Mouse (Mus musculus) olfactory bulb, adult 2 months (tissue): Measurements from ENCODE around the gene Hpf1.

Experiments used
- CTCF ChIP-seq: fragments of 200-500 bp; IDR thresholded peaks from 2 replicates; pipeline ENCODE4 v1.5.1; 2012; ENCODE audit warnings: low read depth, mild to moderate bottlenecking, low read length, moderate library complexity; ENCODE audit not compliant: insufficient read depth
- POLR2A ChIP-seq: fragments of 200-500 bp; IDR thresholded peaks from 2 replicates; pipeline ENCODE4 v1.6.1; 2012; ENCODE audit warnings: mild to moderate bottlenecking, low read depth, low read length, moderate library complexity; ENCODE audit not compliant: insufficient read depth

- no peak for TF ChIP-seq POLR2A
- no peak for TF ChIP-seq CTCF
These were observed 11.6 kb upstream of the Hpf1 start for GRCm38 (mm10) chr8:60878617-60879016.
